ENCODE assay signal across 9 mouse cellular contexts in genomic region chr9:13645153-13645552, GRCm38 (mm10).
DNase-seq lines count a peak whose midpoint lies in the region.
"Had no signal": no experiment of that assay in that cellular context is flagged by ENCODE, and none has a peak within 500 bp of the region (broad histone marks: within the 10 kb centered on the region; RNA-seq: fewer than 3 reads in every experiment).

No protein-coding gene starts in this region.

- DNase-seq in embryo, embryonic 11 days: peak; percentile 36
- DNase-seq in embryo, embryonic 10 days (ENCODE audit: low spot score): no peak
- DNase-seq in 3T3-L1 (ENCODE audit: low read depth, low spot score): peak; percentile 63
- peak; percentile 43 to 61 for DNase-seq in cerebellum, postnatal 36 days
- DNase-seq in hindlimb bud, embryonic 11.5 days (ENCODE audit: extremely low spot score, low read depth, low spot score): peak; percentile 35
- no peak for DNase-seq in frontal cortex, postnatal 25 days (ENCODE audit: low spot score in 2 of 2)
- DNase-seq in urinary bladder, adult 2 months (ENCODE audit: low spot score): no peak
- DNase-seq in spleen, postnatal 4 days (ENCODE audit: low spot score in 2 of 2): no peak
- DNase-seq: B cell, adult 2 months had no signal

Comparison
In these comparisons a context has a peak if more than half of its experiments do, and no peak if none do; other contexts are left out.
1. DNase-seq: peak in embryo, embryonic 11 days (single experiment), 3T3-L1 (single experiment), cerebellum, postnatal 36 days (2 of 2) and hindlimb bud, embryonic 11.5 days (single experiment); none in embryo, embryonic 10 days (single experiment), frontal cortex, postnatal 25 days (0 of 2), urinary bladder, adult 2 months (single experiment) and spleen, postnatal 4 days (0 of 2).